Mouse (Mus musculus): ENCODE measurements around the gene Dcun1d1.

DNA sequence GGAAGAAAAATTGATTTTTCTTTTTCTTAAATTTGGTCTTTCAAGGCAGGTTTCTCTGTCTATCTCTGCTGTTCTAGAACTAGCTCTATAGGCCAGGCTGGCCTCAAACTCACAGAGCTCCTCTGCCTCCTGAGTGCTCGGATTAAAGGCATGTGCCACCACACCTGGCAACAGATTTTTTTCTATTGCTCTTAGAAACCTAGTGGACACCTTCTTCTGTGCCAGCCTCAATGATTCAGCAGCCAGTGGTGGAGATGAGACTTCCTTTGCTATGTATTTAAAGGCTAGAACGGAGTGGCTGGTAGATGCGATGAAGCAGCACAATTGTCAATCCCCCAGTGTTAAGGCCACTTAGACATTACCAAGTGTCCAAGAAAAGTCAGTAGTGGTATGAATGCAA, 13.2 kb downstream of the Dcun1d1 start:
- TF ChIP-seq GATA1 (IDR thresholded peaks at IDR 0.05; ENCODE audit: borderline replicate concordance, low read length) (no peak), FLI1 (IDR thresholded peaks at IDR 0.05; ENCODE audit: low read length) (no peak)

Data from megakaryocyte, embryonic 14.5 days (primary cell).